Mouse (Mus musculus) CH12.LX (cell line): Measurements from ENCODE around the gene Timm22.

ENCODE experiments used
- CHD1 ChIP-seq: IDR thresholded peaks from 2 replicates; pipeline ENCODE4 v1.6.1; 2012; ENCODE audit warnings: low read depth, low read length, improper control_type of control experiment, inconsistent platforms
- CTCF ChIP-seq, 2 experiments: IDR thresholded peaks in 1 of 2; conservative IDR thresholded peaks in 1 of 2; 2 replicates each; pipeline ENCODE4 v1.5.1; 2011 to 2012; ENCODE audit warnings: low read depth in 2 of 2, low read length in 2 of 2, improper control_type of control experiment in 1 of 2, inconsistent platforms in 1 of 2, mild to moderate bottlenecking in 1 of 2, moderate library complexity in 1 of 2
- EP300 ChIP-seq: IDR thresholded peaks from 2 replicates; pipeline ENCODE4 v1.6.1; 2011; ENCODE audit warnings: low read length, improper control_type of control experiment
- MXI1 ChIP-seq: IDR thresholded peaks from 2 replicates; pipeline ENCODE4 v1.6.1; 2011; ENCODE audit warnings: mild to moderate bottlenecking, low read depth, low read length, improper control_type of control experiment
- POLR2A ChIP-seq: IDR thresholded peaks from 2 replicates; pipeline ENCODE4 v1.6.1; 2011; ENCODE audit warnings: low read depth, mild to moderate bottlenecking, improper control_type of control experiment, low read length
- SIN3A ChIP-seq: IDR thresholded peaks from 2 replicates; pipeline ENCODE4 v1.6.1; 2012; ENCODE audit warnings: low read length, improper control_type of control experiment, inconsistent platforms
- UBTF ChIP-seq: IDR thresholded peaks from 2 replicates; pipeline ENCODE4 v1.6.1; 2012; ENCODE audit warnings: low read depth, mild to moderate bottlenecking, inconsistent platforms, low read length, improper control_type of control experiment, moderate library complexity

DNA sequence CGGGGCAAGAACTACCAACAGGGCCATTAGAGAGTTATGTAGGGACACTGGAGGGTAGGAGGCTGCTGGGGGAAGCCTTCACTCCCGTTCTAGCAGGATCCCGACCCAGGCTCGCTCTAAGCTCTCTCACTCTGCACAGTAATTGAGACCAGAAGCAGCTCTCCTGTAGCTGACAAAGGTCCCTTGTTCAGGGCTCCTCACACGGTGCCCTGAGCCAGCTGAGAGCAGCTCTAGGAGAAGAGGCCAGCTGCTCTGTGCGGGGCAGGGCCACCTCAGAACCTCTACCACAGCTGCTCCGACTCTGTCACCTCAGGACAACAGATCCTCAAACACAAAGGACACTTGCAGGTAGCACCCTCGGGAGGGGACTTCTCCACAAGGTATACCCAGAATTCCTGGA is 38.7 kb downstream of the Timm22 start:
- no peak for TF ChIP-seq UBTF
- no peak for TF ChIP-seq CTCF (conservative IDR thresholded peaks at IDR 0.05 in 1 of 2, IDR thresholded peaks at IDR 0.05 in 1 of 2; ENCODE audit: low read depth in 2 of 2, low read length in 2 of 2)
- TF ChIP-seq POLR2A: no peak
- no peak for TF ChIP-seq MXI1
- no peak for TF ChIP-seq SIN3A
- TF ChIP-seq CHD1: no peak
- TF ChIP-seq EP300: no peak
